Mouse (Mus musculus): ENCODE measurements around the gene Rasl11a. TPM values are rescaled to one million over a fixed set of nuclear protein-coding genes. Genes with fewer than 3 reads are reported as not detected.

Gene Rasl11a
- polyA plus RNA-seq (2015; fragmentation: Nextera tagmentation; extraction: Ambion mirVana) = 78.6 and 87.4 TPM in 2 replicates

GRCm38 (mm10) chr5:146844945-146845365 lies at the start of gene Rasl11a:
Rasl11a (plus strand) TSS chr5:146845071.
- Histone ChIP-seq H3K4me1 (peaks cover 39% of the 10 kb centered on the region), H3K36me3 (no peaks in the 10 kb centered on the region; the same call in 1 of the 2 replicates), H3K4me2 (peak within 1 kb of the TSS; percentile 83), H3K9me3 (replicated peaks) (no peaks in the 10 kb centered on the region), H3K9ac (peak within 1 kb of the TSS; percentile 61), H3K4me3 (replicated peaks) (peak within 1 kb of the TSS; percentile 63), H3K27ac (peak within 1 kb of the TSS; percentile 87), H3K27me3 (no peaks in the 10 kb centered on the region)
- ATAC-seq (replicated peaks; ENCODE audit: low FRiP score) = peak; percentile 91
- 0% methylated on average over 40 of the region's 40 CpGs for WGBS

- Histone ChIP-seq H3K9ac (no peak overlapping the region), H3K27me3 (no peaks in the 10 kb centered on the region), H3K36me3 (no peaks in the 10 kb centered on the region), H3K9me3 (replicated peaks) (no peaks in the 10 kb centered on the region), H3K27ac (no peak overlapping the region), H3K4me2 (no peak overlapping the region), H3K4me3 (replicated peaks) (no peak overlapping the region), H3K4me1 (peaks cover 40% of the 10 kb centered on the region)
- no peak for ATAC-seq (replicated peaks; ENCODE audit: low FRiP score)
- 81% methylated on average over 13 of the region's 13 CpGs for WGBS
Observed at GRCm38 (mm10) chr5:146795728-146796127, 49.1 kb upstream of the Rasl11a start.

GRCm38 (mm10) chr5:146798031-146798430 lies 46.8 kb upstream of the Rasl11a start:
- 52% methylated on average over 9 of the region's 9 CpGs for WGBS
- no peaks in the 10 kb centered on the region for H3K36me3 ChIP-seq

GRCm38 (mm10) chr5:146806004-146806430 lies 38.9 kb upstream of the Rasl11a start:
- Histone ChIP-seq H3K36me3 (no peaks in the 10 kb centered on the region), H3K27ac (no peak overlapping the region), H3K4me3 (replicated peaks) (no peak overlapping the region), H3K4me2 (no peak overlapping the region), H3K9ac (no peak overlapping the region), H3K27me3 (no peaks in the 10 kb centered on the region), H3K4me1 (no peaks in the 10 kb centered on the region), H3K9me3 (replicated peaks) (peaks cover 6% of the 10 kb centered on the region; the same call in 1 of the 2 replicates)
- WGBS = 45% methylated on average over 8 of the region's 8 CpGs
- ATAC-seq (replicated peaks; ENCODE audit: low FRiP score) = no peak

More at GRCm38 (mm10) chr5:146798031-146798430, 46.8 kb upstream of the Rasl11a start:
- peaks cover 6% of the 10 kb centered on the region; the same call in 1 of the 2 replicates for H3K9me3 ChIP-seq (replicated peaks)
- no peak for ATAC-seq (replicated peaks; ENCODE audit: low FRiP score)
- no peak overlapping the region for H3K4me2 ChIP-seq
- H3K4me3 ChIP-seq (replicated peaks) = no peak overlapping the region
- no peak overlapping the region for H3K27ac ChIP-seq
- H3K27me3 ChIP-seq = no peaks in the 10 kb centered on the region
- no peak overlapping the region for H3K9ac ChIP-seq
- peaks cover 16% of the 10 kb centered on the region for H3K4me1 ChIP-seq

GRCm38 (mm10) chr5:146809951-146810350 lies 34.9 kb upstream of the Rasl11a start:
- no peaks in the 10 kb centered on the region for H3K36me3 ChIP-seq
- H3K27me3 ChIP-seq = no peaks in the 10 kb centered on the region
- H3K9ac ChIP-seq = no peak overlapping the region
- H3K4me2 ChIP-seq = no peak overlapping the region
- H3K4me3 ChIP-seq (replicated peaks) = no peak overlapping the region
- no peak for ATAC-seq (replicated peaks; ENCODE audit: low FRiP score)
- H3K4me1 ChIP-seq = no peaks in the 10 kb centered on the region
- no peaks in the 10 kb centered on the region for H3K9me3 ChIP-seq (replicated peaks)
- H3K27ac ChIP-seq = no peak overlapping the region
- 72% methylated on average over 5 of the region's 5 CpGs for WGBS

- 92% methylated on average over 5 of the region's 5 CpGs for WGBS
- Histone ChIP-seq H3K36me3 (no peaks in the 10 kb centered on the region), H3K4me2 (no peak overlapping the region), H3K27ac (no peak overlapping the region), H3K9me3 (replicated peaks) (no peaks in the 10 kb centered on the region), H3K4me3 (replicated peaks) (no peak overlapping the region), H3K27me3 (no peaks in the 10 kb centered on the region), H3K4me1 (no peaks in the 10 kb centered on the region), H3K9ac (no peak overlapping the region)
- ATAC-seq (replicated peaks; ENCODE audit: low FRiP score) = no peak
Observed at GRCm38 (mm10) chr5:146812866-146813265, 32.0 kb upstream of the Rasl11a start.

- no peak overlapping the region for H3K4me2 ChIP-seq
- no peaks in the 10 kb centered on the region for H3K36me3 ChIP-seq
- 86% methylated on average over 4 of the region's 4 CpGs for WGBS
- no peaks in the 10 kb centered on the region for H3K27me3 ChIP-seq
- H3K4me3 ChIP-seq (replicated peaks) = no peak overlapping the region
- ATAC-seq (replicated peaks; ENCODE audit: low FRiP score) = no peak
- no peak overlapping the region for H3K9ac ChIP-seq
- no peak overlapping the region for H3K27ac ChIP-seq
- no peaks in the 10 kb centered on the region for H3K9me3 ChIP-seq (replicated peaks)
- no peaks in the 10 kb centered on the region for H3K4me1 ChIP-seq
Observed at GRCm38 (mm10) chr5:146813421-146813820, 31.4 kb upstream of the Rasl11a start.

- no peaks in the 10 kb centered on the region for H3K36me3 ChIP-seq
- no peaks in the 10 kb centered on the region for H3K9me3 ChIP-seq (replicated peaks)
- no peak overlapping the region for H3K9ac ChIP-seq
- no peak overlapping the region for H3K4me3 ChIP-seq (replicated peaks)
- no peak overlapping the region for H3K4me2 ChIP-seq
- WGBS = 76% methylated on average over 4 of the region's 4 CpGs
- ATAC-seq (replicated peaks; ENCODE audit: low FRiP score) = no peak
- no peaks in the 10 kb centered on the region for H3K27me3 ChIP-seq
- no peak overlapping the region for H3K27ac ChIP-seq
- no peaks in the 10 kb centered on the region; the same call in 1 of the 2 replicates for H3K4me1 ChIP-seq
Observed at GRCm38 (mm10) chr5:146815394-146815793, 29.5 kb upstream of the Rasl11a start.

GRCm38 (mm10) chr5:146817583-146817982 lies 27.3 kb upstream of the Rasl11a start:
- no peaks in the 10 kb centered on the region for H3K9me3 ChIP-seq (replicated peaks)
- WGBS = 84% methylated on average over 8 of the region's 8 CpGs

GRCm38 (mm10) chr5:146818906-146819623 lies 25.8 kb upstream of the Rasl11a start:
- 65% methylated on average over 8 of the region's 8 CpGs for WGBS
- Histone ChIP-seq H3K36me3 (no peaks in the 10 kb centered on the region), H3K4me2 (no peak overlapping the region), H3K4me3 (replicated peaks) (no peak overlapping the region), H3K27ac (no peak overlapping the region), H3K4me1 (no peaks in the 10 kb centered on the region; the same call in 1 of the 2 replicates), H3K9me3 (replicated peaks) (no peaks in the 10 kb centered on the region), H3K27me3 (no peaks in the 10 kb centered on the region), H3K9ac (no peak overlapping the region)
- ATAC-seq (replicated peaks; ENCODE audit: low FRiP score) = no peak

More at GRCm38 (mm10) chr5:146817583-146817982, 27.3 kb upstream of the Rasl11a start:
- Histone ChIP-seq H3K27me3 (no peaks in the 10 kb centered on the region), H3K9ac (no peak overlapping the region), H3K4me3 (replicated peaks) (no peak overlapping the region), H3K27ac (no peak overlapping the region), H3K4me2 (no peak overlapping the region), H3K4me1 (no peaks in the 10 kb centered on the region; the same call in 1 of the 2 replicates), H3K36me3 (no peaks in the 10 kb centered on the region)
- ATAC-seq (replicated peaks; ENCODE audit: low FRiP score) = no peak

- H3K4me1 ChIP-seq = peaks cover 7% of the 10 kb centered on the region
- no peak overlapping the region for H3K4me2 ChIP-seq
- no peak overlapping the region for H3K4me3 ChIP-seq (replicated peaks)
- H3K9ac ChIP-seq = no peak overlapping the region
- H3K27me3 ChIP-seq = no peaks in the 10 kb centered on the region
- H3K27ac ChIP-seq = no peak overlapping the region
- H3K36me3 ChIP-seq = no peaks in the 10 kb centered on the region
- WGBS = 66% methylated on average over 5 of the region's 5 CpGs
- no peaks in the 10 kb centered on the region for H3K9me3 ChIP-seq (replicated peaks)
- no peak for ATAC-seq (replicated peaks; ENCODE audit: low FRiP score)
Observed at GRCm38 (mm10) chr5:146823005-146823404, 21.9 kb upstream of the Rasl11a start.

GRCm38 (mm10) chr5:146829528-146829927 lies 15.3 kb upstream of the Rasl11a start:
- WGBS = 41% methylated on average over 8 of the region's 8 CpGs
- no peaks in the 10 kb centered on the region for H3K9me3 ChIP-seq (replicated peaks)
- no peak overlapping the region for H3K4me3 ChIP-seq (replicated peaks)
- no peak overlapping the region for H3K9ac ChIP-seq
- no peak overlapping the region for H3K4me2 ChIP-seq
- H3K27me3 ChIP-seq = no peaks in the 10 kb centered on the region
- H3K27ac ChIP-seq = no peak overlapping the region
- H3K4me1 ChIP-seq = peaks cover 20% of the 10 kb centered on the region
- peaks cover 5% of the 10 kb centered on the region for H3K36me3 ChIP-seq
- no peak for ATAC-seq (replicated peaks; ENCODE audit: low FRiP score)

All from kidney, embryonic 15.5 days (tissue).